Mouse (Mus musculus) limb, embryonic 12.5 days (tissue): ENCODE measurements around the gene Nudt4. TPM values are rescaled to one million over a fixed set of nuclear protein-coding genes. Genes with fewer than 3 reads are reported as not detected.

Source experiments
- ATAC-seq: fragments of 200-750 bp; cut with Nextera tagmentation; 2 replicates; pipeline ENCODE4 v1.8.0; 2017; ENCODE audit warnings: low read depth, moderate TSS enrichment; ENCODE audit not compliant: insufficient number of reproducible peaks, insufficient read depth, low FRiP score, low TSS enrichment
- H3K27ac ChIP-seq: fragments of 300-500 bp; sonication (generic); 2 replicates; pipeline ENCODE4 v1.5.1; 2016; ENCODE audit warnings: mild to moderate bottlenecking, moderate library complexity
- H3K27me3 ChIP-seq: fragments of 300-500 bp; sonication (generic); 2 replicates; pipeline ENCODE4 v1.6.1; 2016; ENCODE audit warnings: mild to moderate bottlenecking, moderate library complexity
- H3K36me3 ChIP-seq: fragments of 300-500 bp; sonication (generic); 2 replicates; pipeline ENCODE4 v1.6.1; 2016; ENCODE audit warnings: mild to moderate bottlenecking, moderate library complexity
- H3K4me1 ChIP-seq: fragments of 300-500 bp; sonication (generic); replicated peaks from 2 replicates; pipeline ENCODE4 v1.6.1; 2016
- H3K4me2 ChIP-seq: fragments of 300-500 bp; sonication (generic); 2 replicates; pipeline ENCODE4 v1.6.1; 2016; ENCODE audit warnings: mild to moderate bottlenecking, moderate library complexity
- H3K4me3 ChIP-seq: fragments of 300-500 bp; sonication (generic); replicated peaks from 2 replicates; pipeline ENCODE4 v1.5.1; 2016; ENCODE audit warnings: mild to moderate bottlenecking
- H3K9ac ChIP-seq: fragments of 300-500 bp; sonication (generic); replicated peaks from 2 replicates; pipeline ENCODE4 v1.6.1; 2016; ENCODE audit warnings: mild to moderate bottlenecking, moderate library complexity
- H3K9me3 ChIP-seq: fragments of 300-500 bp; sonication (generic); 2 replicates; pipeline ENCODE4 v1.6.1; 2016; ENCODE audit warnings: mild to moderate bottlenecking, moderate library complexity
- WGBS: fragments of 180-500 bp; shearing (Covaris S2); methylation state at CpG from one replicate; pipeline ENCODE4 v1.1.7; 2016; 5-methylcytosine and 5-hydroxymethylcytosine counted together
- polyA plus RNA-seq: library from polyadenylated mRNA; unstranded; fragments of >200 nt; fragmentation: Nextera tagmentation; extraction: Ambion mirVana; gene quantifications from 2 replicates; pipeline ENCODE4 v1.2.1, GENCODE M21; 2016

Gene Nudt4
- polyA plus RNA-seq, 1 experiment from 2014 or later = 111 TPM

GRCm38 (mm10) chr10:95590196-95590595 is 26.2 kb upstream of the Nudt4 start:
- no peaks in the 10 kb centered on the region for H3K4me1 ChIP-seq
- WGBS = 67% methylated on average over 6 of the region's 6 CpGs
- no peaks in the 10 kb centered on the region for H3K27me3 ChIP-seq
- no peaks in the 10 kb centered on the region for H3K36me3 ChIP-seq
- H3K4me2 ChIP-seq = no peak overlapping the region
- H3K9ac ChIP-seq = no peak overlapping the region
- ATAC-seq = no peak
- H3K27ac ChIP-seq = no peak overlapping the region
- no peak overlapping the region for H3K4me3 ChIP-seq
- H3K9me3 ChIP-seq = no peaks in the 10 kb centered on the region

GRCm38 (mm10) chr10:95589196-95589595 is 25.2 kb upstream of the Nudt4 start:
- Histone ChIP-seq H3K9ac (no peak overlapping the region), H3K27me3 (no peaks in the 10 kb centered on the region), H3K36me3 (no peaks in the 10 kb centered on the region), H3K4me3 (no peak overlapping the region), H3K4me2 (no peak overlapping the region), H3K27ac (no peak overlapping the region), H3K4me1 (no peaks in the 10 kb centered on the region), H3K9me3 (no peaks in the 10 kb centered on the region)
- 93% methylated on average over 4 of the region's 4 CpGs for WGBS
- no peak for ATAC-seq

- no peak overlapping the region for H3K27ac ChIP-seq
- ATAC-seq = no peak
- no peaks in the 10 kb centered on the region for H3K4me1 ChIP-seq
- H3K4me3 ChIP-seq = no peak overlapping the region
- 77% methylated on average over 8 of the region's 8 CpGs for WGBS
- no peak overlapping the region for H3K9ac ChIP-seq
- H3K27me3 ChIP-seq = no peaks in the 10 kb centered on the region
- H3K9me3 ChIP-seq = no peaks in the 10 kb centered on the region
- no peak overlapping the region for H3K4me2 ChIP-seq
- H3K36me3 ChIP-seq = no peaks in the 10 kb centered on the region
Observed at GRCm38 (mm10) chr10:95587509-95588220, 23.7 kb upstream of the Nudt4 start.

- no peaks in the 10 kb centered on the region for H3K9me3 ChIP-seq
Observed at GRCm38 (mm10) chr10:95585554-95585953, 21.6 kb upstream of the Nudt4 start.

GRCm38 (mm10) chr10:95577567-95577950 is 13.6 kb upstream of the Nudt4 start:
- Histone ChIP-seq H3K4me1 (0 out of 2 replicates have a peak, but pooled peaks cover 3% of the 10 kb centered on the region), H3K9me3 (no peaks in the 10 kb centered on the region), H3K4me2 (no peak overlapping the region), H3K4me3 (no peak overlapping the region), H3K36me3 (no peaks in the 10 kb centered on the region), H3K27me3 (no peaks in the 10 kb centered on the region), H3K9ac (no peak overlapping the region), H3K27ac (no peak overlapping the region)
- 49% methylated on average over 4 of the region's 4 CpGs for WGBS
- no peak for ATAC-seq

More at GRCm38 (mm10) chr10:95585554-95585953, 21.6 kb upstream of the Nudt4 start:
- no peak overlapping the region for H3K4me3 ChIP-seq
- WGBS = 85% methylated on average over 6 of the region's 6 CpGs
- no peak for ATAC-seq
- no peaks in the 10 kb centered on the region for H3K27me3 ChIP-seq
- no peaks in the 10 kb centered on the region for H3K36me3 ChIP-seq
- no peak overlapping the region for H3K9ac ChIP-seq
- no peaks in the 10 kb centered on the region for H3K4me1 ChIP-seq
- H3K27ac ChIP-seq = no peak overlapping the region
- H3K4me2 ChIP-seq = no peak overlapping the region

GRCm38 (mm10) chr10:95576876-95577566 is 13.1 kb upstream of the Nudt4 start:
- no peak overlapping the region for H3K4me3 ChIP-seq
- no peaks in the 10 kb centered on the region for H3K27me3 ChIP-seq
- H3K36me3 ChIP-seq = no peaks in the 10 kb centered on the region
- no peak overlapping the region; the same call in 1 of the 2 replicates for H3K9ac ChIP-seq
- no peak overlapping the region for H3K27ac ChIP-seq
- WGBS = 54% methylated on average over 14 of the region's 14 CpGs
- no peaks in the 10 kb centered on the region for H3K9me3 ChIP-seq
- no peak for ATAC-seq
- 0 out of 2 replicates have a peak, but pooled peaks cover 3% of the 10 kb centered on the region for H3K4me1 ChIP-seq
- no peak overlapping the region for H3K4me2 ChIP-seq

GRCm38 (mm10) chr10:95575839-95576380 is 12.0 kb upstream of the Nudt4 start:
- 81% methylated on average over 10 of the region's 10 CpGs for WGBS
- H3K27ac ChIP-seq = no peak overlapping the region

GRCm38 (mm10) chr10:95574994-95575393 is 11.0 kb upstream of the Nudt4 start:
- 0 out of 2 replicates have a peak, but pooled peaks cover 3% of the 10 kb centered on the region for H3K4me1 ChIP-seq
- H3K27me3 ChIP-seq = no peaks in the 10 kb centered on the region
- no peaks in the 10 kb centered on the region for H3K9me3 ChIP-seq
- ATAC-seq = no peak
- WGBS = 60% methylated on average over 4 of the region's 4 CpGs
- H3K4me3 ChIP-seq = no peak overlapping the region
- no peaks in the 10 kb centered on the region for H3K36me3 ChIP-seq
- H3K4me2 ChIP-seq = no peak overlapping the region
- no peak overlapping the region for H3K9ac ChIP-seq
- H3K27ac ChIP-seq = no peak overlapping the region

More at GRCm38 (mm10) chr10:95575839-95576380, 12.0 kb upstream of the Nudt4 start:
- no peak for ATAC-seq
- H3K36me3 ChIP-seq = no peaks in the 10 kb centered on the region
- no peaks in the 10 kb centered on the region for H3K27me3 ChIP-seq
- no peak overlapping the region for H3K9ac ChIP-seq
- no peak overlapping the region for H3K4me2 ChIP-seq
- H3K4me1 ChIP-seq = 0 out of 2 replicates have a peak, but pooled peaks cover 3% of the 10 kb centered on the region
- H3K9me3 ChIP-seq = no peaks in the 10 kb centered on the region
- H3K4me3 ChIP-seq = no peak overlapping the region

- H3K4me3 ChIP-seq = no peak overlapping the region
- H3K9me3 ChIP-seq = no peaks in the 10 kb centered on the region
- H3K4me1 ChIP-seq = peaks cover 15% of the 10 kb centered on the region
- H3K4me2 ChIP-seq = no peak overlapping the region
- 60% methylated on average over 2 of the region's 2 CpGs for WGBS
- H3K36me3 ChIP-seq = no peaks in the 10 kb centered on the region
- no peak overlapping the region for H3K27ac ChIP-seq
- no peak overlapping the region for H3K9ac ChIP-seq
- H3K27me3 ChIP-seq = no peaks in the 10 kb centered on the region
- ATAC-seq = no peak
Observed at GRCm38 (mm10) chr10:95569441-95569840, 5.5 kb upstream of the Nudt4 start.

- WGBS = 86% methylated on average over 6 of the region's 6 CpGs
- no peaks in the 10 kb centered on the region for H3K27me3 ChIP-seq
- H3K27ac ChIP-seq = no peak overlapping the region
- no peaks in the 10 kb centered on the region for H3K9me3 ChIP-seq
- no peak overlapping the region for H3K9ac ChIP-seq
- peaks cover 16% of the 10 kb centered on the region for H3K4me1 ChIP-seq
- H3K4me3 ChIP-seq = no peak overlapping the region
- no peak for ATAC-seq
- no peaks in the 10 kb centered on the region for H3K36me3 ChIP-seq
- no peak overlapping the region for H3K4me2 ChIP-seq
Observed at GRCm38 (mm10) chr10:95568016-95568415, 4.1 kb upstream of the Nudt4 start.

- Histone ChIP-seq H3K4me2 (no peak overlapping the region), H3K27ac (no peak overlapping the region), H3K9me3 (no peaks in the 10 kb centered on the region), H3K9ac (no peak overlapping the region), H3K4me1 (peaks cover 16% of the 10 kb centered on the region), H3K27me3 (no peaks in the 10 kb centered on the region), H3K36me3 (no peaks in the 10 kb centered on the region), H3K4me3 (no peak overlapping the region)
- no peak for ATAC-seq
- 58% methylated on average over 5 of the region's 5 CpGs for WGBS
Observed at GRCm38 (mm10) chr10:95567550-95567949, 3.6 kb upstream of the Nudt4 start.
